Mouse (Mus musculus) large intestine, adult 2 months (tissue): ENCODE measurements around the gene Ripk3. TPM values are rescaled to one million over a fixed set of nuclear protein-coding genes. Genes with fewer than 3 reads are reported as not detected.
A peak's percentile ranks its signal among the peaks of the same experiment; 100 is the strongest.

Experiments used
- DNase-seq: peaks from one replicate; pipeline ENCODE4 v3.0.0-alpha.2; 2012; ENCODE audit warnings: low read depth, low spot score
- WGBS: fragments of 180-500 bp; shearing (Covaris S2); methylation state at CpG from one replicate; pipeline ENCODE4 v1.1.7; 2018; 5-methylcytosine and 5-hydroxymethylcytosine counted together
- polyA plus RNA-seq: library from polyadenylated mRNA; depleted of rRNA; stranded (reverse); fragments of >200 nt; gene quantifications from 2 replicates; pipeline ENCODE4 v1.2.3, GENCODE M21; 2012; rRNA removed

Ripk3 gene
- polyA plus RNA-seq, 1 experiment = 86.5 TPM

GRCm38 (mm10) chr14:55765696-55766095 lies 23.0 kb downstream of the Ripk3 start, which contains the start of gene Ltb4r1:
TSS of gene Ltb4r1 (plus strand) at chr14:55765962.
- 54% methylated on average over 4 of the region's 4 CpGs for WGBS
- no peak for DNase-seq

GRCm38 (mm10) chr14:55763166-55763565 lies 25.5 kb downstream of the Ripk3 start:
- no peak for DNase-seq
- 55% methylated on average over 7 of the region's 7 CpGs for WGBS

GRCm38 (mm10) chr14:55762001-55762821 lies 26.5 kb downstream of the Ripk3 start:
- 2% methylated on average over 77 of the region's 77 CpGs for WGBS
- DNase-seq = no peak

GRCm38 (mm10) chr14:55761163-55761562 lies 27.5 kb downstream of the Ripk3 start, which contains the start of gene Ltb4r2:
TSS of gene Ltb4r2 (plus strand) at chr14:55761428.
- DNase-seq = no peak
- 93% methylated on average over 6 of the region's 6 CpGs for WGBS

DNA sequence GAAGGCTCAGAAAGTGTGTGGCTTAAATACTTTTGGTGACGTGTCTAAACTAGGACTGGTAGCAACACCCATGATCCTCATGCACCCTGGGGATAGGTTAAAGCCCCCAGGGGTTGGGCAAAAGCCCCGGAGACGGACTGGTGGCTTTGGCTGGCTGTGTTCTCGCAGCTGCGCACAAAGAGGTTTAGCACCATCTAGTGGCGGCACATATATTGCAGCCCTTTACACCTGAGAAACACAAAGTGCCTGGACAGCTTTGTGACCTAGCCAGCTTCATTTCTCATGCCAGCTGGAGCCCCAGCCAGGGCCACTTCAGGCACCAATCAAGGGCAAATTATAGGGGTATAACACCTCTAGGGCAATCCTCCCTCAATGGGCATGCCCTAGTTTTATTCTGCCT lies 28.5 kb downstream of the Ripk3 start:
- 1% methylated on average over 6 of the region's 6 CpGs for WGBS
- DNase-seq = peak; percentile 43

GRCm38 (mm10) chr14:55758363-55758784 lies 30.3 kb downstream of the Ripk3 start, which contains the start of gene Cideb:
TSS of gene Cideb (minus strand) at chr14:55758458.
- 3% methylated on average over 8 of the region's 8 CpGs for WGBS
- no peak for DNase-seq

DNA sequence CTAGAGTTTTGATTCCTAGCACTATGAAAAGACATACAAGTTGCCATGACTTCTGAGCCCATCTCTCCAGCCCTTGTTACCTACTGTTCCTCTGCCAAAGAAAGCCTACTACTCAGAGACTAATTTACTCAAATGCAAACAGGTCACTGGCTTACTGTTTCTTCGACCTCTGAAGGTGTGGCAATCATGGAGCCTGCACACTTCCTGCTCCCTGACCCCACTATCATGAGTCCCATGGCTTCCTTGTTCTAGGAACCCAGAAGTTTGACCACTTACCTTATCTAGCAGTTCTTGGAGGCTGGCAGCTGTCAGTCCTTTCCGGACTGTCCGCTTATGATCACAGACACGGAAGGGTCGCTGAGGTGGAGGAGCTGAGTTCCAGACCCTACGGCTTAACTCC lies 31.1 kb downstream of the Ripk3 start:
- WGBS = 44% methylated on average over 6 of the region's 6 CpGs
- no peak for DNase-seq

- 86% methylated on average over 10 of the region's 10 CpGs for WGBS
- DNase-seq = no peak
Measured at GRCm38 (mm10) chr14:55747051-55747847, 41.4 kb downstream of the Ripk3 start.

GRCm38 (mm10) chr14:55745861-55746237 lies 42.8 kb downstream of the Ripk3 start:
- WGBS = under 1% methylated on average over 31 of the region's 31 CpGs
- DNase-seq = no peak

- 1% methylated on average over 48 of the region's 48 CpGs for WGBS
- no peak for DNase-seq
Measured at GRCm38 (mm10) chr14:55745180-55745860, 43.3 kb downstream of the Ripk3 start, which contains the start of the genes Dhrs1 and Nop9. TSS of gene Dhrs1 (minus strand) at chr14:55745690. TSS of gene Nop9 (plus strand) at chr14:55745693.

- 16% methylated on average over 10 of the region's 10 CpGs for WGBS
Measured at GRCm38 (mm10) chr14:55743711-55744110, 45.0 kb downstream of the Ripk3 start.

DNA sequence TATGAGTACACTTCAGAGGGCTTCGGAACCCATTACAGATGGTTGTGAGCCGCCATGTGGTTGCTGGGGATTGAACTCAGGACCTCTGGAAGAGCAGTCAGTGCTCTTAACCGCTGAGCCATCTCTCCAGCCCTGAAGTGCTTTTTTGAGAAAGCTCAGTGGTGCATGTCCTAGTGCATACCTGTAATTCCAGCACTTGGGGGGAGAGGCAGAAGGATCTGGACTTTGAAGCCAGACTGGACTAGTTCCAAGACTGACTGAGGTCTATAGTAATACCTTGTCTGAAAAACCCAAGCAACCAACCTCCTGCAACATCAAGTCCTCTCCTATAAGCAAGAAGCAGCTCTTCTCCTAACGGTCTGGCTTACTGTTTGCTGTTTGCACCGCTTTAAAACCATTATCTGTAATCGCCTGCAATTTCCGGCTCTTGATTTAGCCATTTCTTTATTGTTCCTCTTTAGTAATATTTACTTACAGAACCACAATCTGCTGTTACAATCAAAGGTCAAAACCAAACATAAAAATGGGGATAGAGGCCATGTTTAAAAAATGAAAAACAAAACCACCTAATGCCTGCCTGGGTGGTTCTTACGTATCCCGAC lies 51.5 kb downstream of the Ripk3 start:
- DNase-seq = no peak
- WGBS = 43% methylated on average over 9 of the region's 9 CpGs

More at GRCm38 (mm10) chr14:55743711-55744110, 45.0 kb downstream of the Ripk3 start:
- DNase-seq = no peak

DNA sequence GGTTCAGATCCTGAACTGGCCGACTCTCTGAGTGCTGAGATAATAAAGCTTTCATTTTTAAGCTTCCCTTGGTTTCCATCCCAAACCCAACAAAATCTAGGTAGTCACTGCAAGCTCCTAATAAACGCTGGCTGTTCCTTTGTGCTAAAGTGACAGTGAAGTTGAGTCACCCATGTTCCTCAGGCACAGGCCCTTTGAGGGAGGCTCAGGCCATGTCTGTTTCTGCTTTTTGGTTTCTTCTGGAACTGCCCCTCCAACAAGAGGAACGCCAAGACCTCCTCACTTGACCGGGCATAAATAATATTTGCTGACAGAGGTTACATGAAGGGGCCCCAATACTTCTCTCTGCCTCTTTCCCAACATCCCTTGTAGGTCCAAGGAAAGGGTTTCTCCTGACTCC lies 52.9 kb downstream of the Ripk3 start:
- DNase-seq = no peak
- WGBS = 31% methylated on average over 4 of the region's 4 CpGs

- DNase-seq = no peak
- 17% methylated on average over 3 of the region's 3 CpGs for WGBS
Measured at GRCm38 (mm10) chr14:55735334-55735733, 53.3 kb downstream of the Ripk3 start.

Other genes with a start within 250 kb of the Ripk3 start
- 30.9 and 33.5 TPM in 2 replicates for gene Pck2, start 248.6 kb downstream of the Ripk3 start, polyA plus RNA-seq
- 112 and 152 TPM in 2 replicates for gene Dcaf11, start 228.9 kb downstream of the Ripk3 start, polyA plus RNA-seq
- gene A730061H03Rik, start 228.5 kb downstream of the Ripk3 start, polyA plus RNA-seq = 0.25 and 0.82 TPM in 2 replicates
- 0.11 and 0.12 TPM in 2 replicates for gene Fitm1, start 213.2 kb downstream of the Ripk3 start, polyA plus RNA-seq
- 250 and 259 TPM in 2 replicates for gene Psme1, start 210.7 kb downstream of the Ripk3 start, polyA plus RNA-seq
- 10.1 and 16.2 TPM in 2 replicates for gene Emc9, start 203.6 kb downstream of the Ripk3 start, polyA plus RNA-seq
- 357 and 385 TPM in 2 replicates for gene Psme2, start 197.8 kb downstream of the Ripk3 start, polyA plus RNA-seq
- 32.1 and 48.2 TPM in 2 replicates for gene Rnf31, start 197.2 kb downstream of the Ripk3 start, polyA plus RNA-seq
- gene Irf9, start 185.3 kb downstream of the Ripk3 start, polyA plus RNA-seq = 38.5 and 55.1 TPM in 2 replicates
- 1.3 and 4.7 TPM in 2 replicates for gene Rec8, start 170.8 kb downstream of the Ripk3 start, polyA plus RNA-seq
- gene Ipo4, start 152.9 kb downstream of the Ripk3 start, polyA plus RNA-seq = 39.2 and 46.0 TPM in 2 replicates
- gene Gm49378, start 151.0 kb downstream of the Ripk3 start, polyA plus RNA-seq = 2.2 and 2.3 TPM in 2 replicates
- 96.9 and 108 TPM in 2 replicates for gene Tm9sf1, start 145.1 kb downstream of the Ripk3 start, polyA plus RNA-seq
- 1.4 and 2.1 TPM in 2 replicates for gene Tssk4, start 138.7 kb downstream of the Ripk3 start, polyA plus RNA-seq
- gene Mdp1, start 128.4 kb downstream of the Ripk3 start, polyA plus RNA-seq = 44.6 and 50.6 TPM in 2 replicates
- 17.8 and 18.8 TPM in 2 replicates for gene Gmpr2, start 116.9 kb downstream of the Ripk3 start, polyA plus RNA-seq
- 329 and 342 TPM in 2 replicates for gene Nedd8, start 116.7 kb downstream of the Ripk3 start, polyA plus RNA-seq
- gene Tinf2, start 107.0 kb downstream of the Ripk3 start, polyA plus RNA-seq = 16.5 and 22.5 TPM in 2 replicates
- 1.0 and 1.1 TPM in 2 replicates for gene Tgm1, start 74.9 kb downstream of the Ripk3 start, polyA plus RNA-seq
- 34.3 and 42.9 TPM in 2 replicates for gene Rabggta, start 66.6 kb downstream of the Ripk3 start, polyA plus RNA-seq
- gene Dhrs1, start 43.2 kb downstream of the Ripk3 start, polyA plus RNA-seq = 78.0 and 141 TPM in 2 replicates
- gene Nop9, start 43.2 kb downstream of the Ripk3 start, polyA plus RNA-seq = 16.0 and 21.7 TPM in 2 replicates
- gene Cideb, start 30.4 kb downstream of the Ripk3 start, polyA plus RNA-seq = 335 and 566 TPM in 2 replicates
- 3.5 and 11.3 TPM in 2 replicates for gene Ltb4r2, start 27.4 kb downstream of the Ripk3 start, polyA plus RNA-seq
- gene Ltb4r1, start 22.9 kb downstream of the Ripk3 start, polyA plus RNA-seq = 4.9 and 8.2 TPM in 2 replicates
- 3.7 and 5.8 TPM in 2 replicates for gene Adcy4, start 4.8 kb downstream of the Ripk3 start, polyA plus RNA-seq
- gene Nfatc4, start 34.3 kb upstream of the Ripk3 start, polyA plus RNA-seq = 5.7 and 7.3 TPM in 2 replicates
- gene Nynrin, start 65.1 kb upstream of the Ripk3 start, polyA plus RNA-seq = 1.7 and 2.1 TPM in 2 replicates
- gene Cbln3, start 95.5 kb upstream of the Ripk3 start, polyA plus RNA-seq = 0.47 and 0.84 TPM in 2 replicates
- 21.0 and 31.9 TPM in 2 replicates for gene Khnyn, start 96.1 kb upstream of the Ripk3 start, polyA plus RNA-seq
- 56.0 and 60.7 TPM in 2 replicates for gene Sdr39u1, start 111.4 kb upstream of the Ripk3 start, polyA plus RNA-seq
- gene Cma1, start 155.8 kb upstream of the Ripk3 start, polyA plus RNA-seq = 0.20 and 0.21 TPM in 2 replicates
- gene Cma2, start 162.1 kb upstream of the Ripk3 start, polyA plus RNA-seq = 3.0 TPM in 1 of 2 replicates, not detected in the other
- 6.1 and 74.1 TPM in 2 replicates for gene Mcpt1, start 229.1 kb upstream of the Ripk3 start, polyA plus RNA-seq
- gene Mcpt9, start 241.6 kb upstream of the Ripk3 start, polyA plus RNA-seq = 0.06 and 0.21 TPM in 2 replicates